Mouse (Mus musculus) midbrain, embryonic 14.5 days (tissue): ENCODE measurements at regions not wholly inside any gene's neighbourhood (a gene's known extent, or its start where the extent isn't known, plus 50 kb on each side); places are given as distances from the start of the nearest gene placed in this dataset.
A peak's percentile ranks its signal among the peaks of the same experiment; 100 is the strongest.
"Not testable (repeated sequence)": the region's sequence is repeated elsewhere in the genome, so short reads cannot be mapped to it uniquely, and the experiment has no call there.

Experiments
- ATAC-seq: fragments of 200-750 bp; cut with Nextera tagmentation; 2 replicates; pipeline ENCODE4 v1.8.0; 2017; ENCODE audit warnings: moderate number of reproducible peaks, moderate library complexity; ENCODE audit not compliant: low FRiP score, low TSS enrichment
- DNase-seq: peaks from one replicate; pipeline ENCODE4 v3.0.0-alpha.2; 2015
- H3K27ac ChIP-seq: fragments of 300-500 bp; sonication (generic); replicated peaks from 2 replicates; pipeline ENCODE4 v1.5.1; 2014; ENCODE audit warnings: mild to moderate bottlenecking, low read depth, low read length, moderate library complexity
- H3K27me3 ChIP-seq: fragments of 300-500 bp; sonication (generic); 2 replicates; pipeline ENCODE4 v1.6.1; 2014; ENCODE audit warnings: low read length, control low read depth, mixed read lengths; ENCODE audit not compliant: control insufficient read depth, insufficient read depth
- H3K36me3 ChIP-seq: fragments of 300-500 bp; sonication (generic); 2 replicates; pipeline ENCODE4 v1.6.1; 2014; ENCODE audit warnings: low read length, control low read depth; ENCODE audit not compliant: control insufficient read depth, insufficient read depth
- H3K4me1 ChIP-seq: fragments of 300-500 bp; sonication (generic); 2 replicates; pipeline ENCODE4 v1.6.1; 2014; ENCODE audit warnings: mild to moderate bottlenecking, antibody characterized with exemption, low read length, control low read depth; ENCODE audit not compliant: control insufficient read depth, insufficient read depth
- H3K4me2 ChIP-seq: fragments of 300-500 bp; sonication (generic); 2 replicates; pipeline ENCODE4 v1.6.1; 2014; ENCODE audit warnings: mild to moderate bottlenecking, low read length, moderate library complexity
- H3K4me3 ChIP-seq: fragments of 300-500 bp; sonication (generic); replicated peaks from 2 replicates; pipeline ENCODE4 v1.5.1; 2014; ENCODE audit warnings: low read depth, low read length
- H3K9ac ChIP-seq: fragments of 300-500 bp; sonication (generic); replicated peaks from 2 replicates; pipeline ENCODE4 v1.6.1; 2014; ENCODE audit warnings: mild to moderate bottlenecking, low read length, moderate library complexity
- H3K9me3 ChIP-seq: fragments of 300-500 bp; sonication (generic); 2 replicates; pipeline ENCODE4 v1.6.1; 2016; ENCODE audit warnings: low read length, control low read depth, mixed read lengths; ENCODE audit not compliant: control insufficient read depth
- WGBS: fragments of 180-500 bp; shearing (Covaris S2); extraction: QIAGEN DNeasy Blood & Tissue Kit; methylation state at CpG from one replicate; pipeline ENCODE4 v1.1.7; 2014; 5-methylcytosine and 5-hydroxymethylcytosine counted together

GRCm38 (mm10) chr14:15099909-15100308 lies 296.7 kb downstream of the Nek10 start:
- Histone ChIP-seq H3K27me3 (no peaks in the 10 kb centered on the region), H3K9me3 (no peaks in the 10 kb centered on the region), H3K9ac (no peak overlapping the region), H3K4me2 (no peak overlapping the region), H3K4me3 (no peak overlapping the region), H3K4me1 (no peaks in the 10 kb centered on the region), H3K36me3 (no peaks in the 10 kb centered on the region), H3K27ac (no peak overlapping the region)
- no peak for ATAC-seq
- no peak for DNase-seq

- Histone ChIP-seq H3K36me3 (no peaks in the 10 kb centered on the region), H3K27ac (no peak overlapping the region), H3K9me3 (no peaks in the 10 kb centered on the region), H3K9ac (no peak overlapping the region), H3K4me3 (no peak overlapping the region), H3K27me3 (no peaks in the 10 kb centered on the region), H3K4me1 (no peaks in the 10 kb centered on the region), H3K4me2 (no peak overlapping the region)
- DNase-seq (no peak), ATAC-seq (no peak)
- WGBS = 75% methylated on average over 2 of the region's 2 CpGs
Observed at GRCm38 (mm10) chr14:15107795-15108321, 304.6 kb downstream of the Nek10 start.

GRCm38 (mm10) chr14:15119745-15120144 lies 316.5 kb downstream of the Nek10 start:
- DNase-seq (peak; percentile 21), ATAC-seq (no peak)
- H3K4me1 ChIP-seq = no peaks in the 10 kb centered on the region
- no peaks in the 10 kb centered on the region for H3K36me3 ChIP-seq
- WGBS = 74% methylated on average over 2 of the region's 2 CpGs
- H3K4me2 ChIP-seq = no peak overlapping the region
- no peak overlapping the region for H3K9ac ChIP-seq
- no peaks in the 10 kb centered on the region for H3K9me3 ChIP-seq
- no peak overlapping the region for H3K4me3 ChIP-seq
- H3K27me3 ChIP-seq = no peaks in the 10 kb centered on the region
- no peak overlapping the region for H3K27ac ChIP-seq

- Histone ChIP-seq H3K9ac (no peak overlapping the region), H3K4me1 (no peaks in the 10 kb centered on the region), H3K9me3 (no peaks in the 10 kb centered on the region), H3K4me3 (no peak overlapping the region), H3K36me3 (no peaks in the 10 kb centered on the region), H3K4me2 (no peak overlapping the region), H3K27me3 (no peaks in the 10 kb centered on the region), H3K27ac (no peak overlapping the region)
- 82% methylated on average over 3 of the region's 3 CpGs for WGBS
- DNase-seq (no peak), ATAC-seq (no peak; the same call in 1 of the 2 replicates)
Observed at GRCm38 (mm10) chr14:15128157-15128556, 310.6 kb downstream of the Lrrc3b start.

GRCm38 (mm10) chr14:15140871-15141270 lies 297.9 kb downstream of the Lrrc3b start:
- not testable (repeated sequence) for H3K4me1 ChIP-seq, ATAC-seq
- 83% methylated on average over 1 of the region's 1 CpGs for WGBS

GRCm38 (mm10) chr14:15142839-15143238 lies 295.9 kb downstream of the Lrrc3b start:
- H3K9ac ChIP-seq = no peak overlapping the region
- WGBS = 95% methylated on average over 1 of the region's 1 CpGs
- ATAC-seq (no peak), DNase-seq (no peak)
- no peaks in the 10 kb centered on the region for H3K27me3 ChIP-seq
- H3K27ac ChIP-seq = no peak overlapping the region
- H3K9me3 ChIP-seq = no peaks in the 10 kb centered on the region
- no peak overlapping the region for H3K4me3 ChIP-seq
- no peaks in the 10 kb centered on the region for H3K36me3 ChIP-seq
- H3K4me2 ChIP-seq = no peak overlapping the region
- H3K4me1 ChIP-seq = no peaks in the 10 kb centered on the region

More at GRCm38 (mm10) chr14:15140871-15141270, 297.9 kb downstream of the Lrrc3b start:
- not testable (repeated sequence) for H3K9ac ChIP-seq, H3K36me3 ChIP-seq, H3K27me3 ChIP-seq, H3K4me2 ChIP-seq, H3K9me3 ChIP-seq, H3K27ac ChIP-seq, H3K4me3 ChIP-seq, DNase-seq

- Histone ChIP-seq H3K9me3 (no peaks in the 10 kb centered on the region), H3K27me3 (no peaks in the 10 kb centered on the region), H3K4me1 (no peaks in the 10 kb centered on the region), H3K36me3 (no peaks in the 10 kb centered on the region), H3K27ac (no peak overlapping the region), H3K4me2 (no peak overlapping the region), H3K9ac (no peak overlapping the region), H3K4me3 (no peak overlapping the region)
- 93% methylated on average over 1 of the region's 1 CpGs for WGBS
- DNase-seq (no peak), ATAC-seq (no peak)
Observed at GRCm38 (mm10) chr14:15148516-15148915, 290.3 kb downstream of the Lrrc3b start.
